Mouse (Mus musculus) small intestine, adult 2 months (tissue): ENCODE measurements around the gene Atrn. TPM values are rescaled to one million over a fixed set of nuclear protein-coding genes. Genes with fewer than 3 reads are reported as not detected.

ENCODE experiments used
- H3K27ac ChIP-seq: fragments of 200-500 bp; 2 replicates; pipeline ENCODE4 v1.5.1; 2012; ENCODE audit warnings: low read depth, low read length, control low read depth, inconsistent platforms; ENCODE audit not compliant: insufficient read depth
- H3K27me3 ChIP-seq: fragments of 200-500 bp; 2 replicates; pipeline ENCODE4 v1.6.1; 2012; ENCODE audit warnings: mild to moderate bottlenecking, moderate library complexity, low read length, inconsistent platforms; ENCODE audit not compliant: control insufficient read depth, insufficient read depth
- H3K36me3 ChIP-seq: fragments of 200-500 bp; 2 replicates; pipeline ENCODE4 v1.6.1; 2012; ENCODE audit warnings: mild to moderate bottlenecking, low read length, control low read depth, inconsistent platforms; ENCODE audit not compliant: control insufficient read depth, insufficient read depth
- H3K4me1 ChIP-seq: fragments of 200-500 bp; 2 replicates; pipeline ENCODE4 v1.6.1; 2012; ENCODE audit warnings: low read length, inconsistent platforms, mixed read lengths; ENCODE audit not compliant: control insufficient read depth, insufficient read depth, insufficient read length
- H3K4me3 ChIP-seq: fragments of 200-500 bp; 2 replicates; pipeline ENCODE4 v1.5.1; 2012; ENCODE audit warnings: low read depth, mild to moderate bottlenecking, control low read depth, inconsistent platforms, low read length, moderate library complexity
- CTCF ChIP-seq: fragments of 200-500 bp; IDR thresholded peaks from 2 replicates; pipeline ENCODE4 v1.5.1; 2012; ENCODE audit warnings: low read depth, mild to moderate bottlenecking, control low read depth, inconsistent platforms, low read length, moderate library complexity, mixed read lengths; ENCODE audit not compliant: insufficient replicate concordance, insufficient read length; ENCODE audit errors: extremely low read depth
- POLR2A ChIP-seq: fragments of 200-500 bp; IDR thresholded peaks from 2 replicates; pipeline ENCODE4 v1.6.1; 2012; ENCODE audit warnings: low read depth, mild to moderate bottlenecking, control low read depth, inconsistent platforms, low read length, moderate library complexity
- WGBS: fragments of 180-500 bp; shearing (Covaris S2); methylation state at CpG from one replicate; pipeline ENCODE4 v1.1.7; 2018; 5-methylcytosine and 5-hydroxymethylcytosine counted together
- polyA plus RNA-seq: library from polyadenylated mRNA; depleted of rRNA; stranded (reverse); fragments of >200 nt; gene quantifications from 2 replicates; pipeline ENCODE4 v1.2.3, GENCODE M21; 2012

Gene Atrn
- polyA plus RNA-seq, 1 experiment, result 7.2 TPM

DNA sequence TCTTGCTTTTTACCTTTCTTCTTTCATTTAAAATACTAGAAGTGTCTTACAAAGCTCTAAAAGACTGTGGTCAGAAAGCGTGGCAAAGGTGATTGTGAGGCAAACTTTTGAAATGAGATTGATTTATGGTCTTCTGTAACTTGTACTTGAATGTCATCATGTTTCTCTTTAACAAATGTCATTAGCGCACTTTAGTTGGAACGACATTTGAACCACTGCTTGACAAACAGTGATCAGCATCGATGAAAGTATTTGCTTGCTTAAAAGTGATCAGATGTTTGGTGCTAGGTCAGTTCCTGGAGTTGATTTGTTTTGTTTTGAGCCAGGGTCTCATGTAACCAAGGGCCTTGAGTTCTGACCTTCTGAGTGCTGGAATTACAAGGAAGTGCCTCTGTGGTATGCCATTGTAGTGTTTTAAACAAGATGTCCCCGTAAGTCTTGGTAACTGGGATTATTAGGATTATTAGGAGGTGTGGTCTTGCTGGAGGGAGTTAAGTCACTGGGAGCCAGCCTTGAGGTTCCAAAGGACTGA, 12.8 kb downstream of the Atrn start:
- TF ChIP-seq CTCF (no peak), POLR2A (no peak)
- WGBS, result 63% methylated on average over 5 of the region's 5 CpGs
- H3K27ac ChIP-seq, result no peak overlapping the region

DNA sequence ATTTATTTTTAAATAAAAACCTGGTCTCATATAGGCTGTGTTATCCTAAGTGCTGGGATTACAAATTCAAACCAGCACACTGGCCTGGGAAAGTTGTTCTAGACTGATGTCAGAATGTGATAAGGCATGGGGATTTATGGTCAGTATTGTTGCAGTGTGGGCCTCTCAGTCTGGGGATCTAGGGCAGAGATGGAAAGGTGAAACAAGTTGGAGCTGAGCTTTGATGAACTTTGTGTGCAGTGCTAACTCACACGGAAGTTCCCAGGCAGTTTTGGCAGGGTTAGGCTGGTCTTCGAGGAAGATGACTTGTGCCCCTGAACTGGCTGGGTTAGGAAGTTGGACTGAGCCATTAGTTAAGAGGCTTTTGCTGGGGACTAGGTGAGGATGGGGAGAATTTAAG, 18.7 kb downstream of the Atrn start:
- Histone ChIP-seq H3K36me3 (no peaks in the 10 kb centered on the region), H3K27ac (no peak overlapping the region), H3K4me1 (peaks cover 2% of the 10 kb centered on the region; the same call in 1 of the 2 replicates), H3K4me3 (no peak overlapping the region), H3K27me3 (no peaks in the 10 kb centered on the region)
- TF ChIP-seq POLR2A, result no peak
- TF ChIP-seq CTCF, result no peak
- 32% methylated on average over 2 of the region's 2 CpGs for WGBS

More for the DNA sequence above, 12.8 kb downstream of the Atrn start:
- Histone ChIP-seq H3K4me1 (no peaks in the 10 kb centered on the region), H3K4me3 (no peak overlapping the region), H3K27me3 (no peaks in the 10 kb centered on the region), H3K36me3 (0 out of 2 replicates have a peak, but pooled peaks cover 2% of the 10 kb centered on the region)

DNA sequence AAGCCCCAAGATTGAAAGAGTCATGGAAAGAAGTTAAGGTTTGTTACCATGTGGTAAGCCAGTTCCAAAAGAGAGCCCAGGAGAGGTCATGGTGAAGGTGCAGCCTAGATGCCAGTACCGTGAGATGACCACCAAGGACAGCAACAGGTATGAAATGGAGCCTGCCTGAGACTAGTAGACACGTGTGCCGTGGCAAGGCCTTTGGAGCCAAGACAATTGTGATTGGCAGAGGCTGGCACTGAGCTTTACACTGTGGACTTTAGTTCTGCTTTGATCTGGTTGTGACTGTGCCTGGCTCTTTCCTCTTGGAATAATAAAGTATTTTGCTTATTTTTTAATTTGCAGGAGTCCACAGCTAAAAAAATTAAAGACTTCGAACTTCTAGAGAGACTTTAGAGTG, 21.7 kb downstream of the Atrn start:
- no peak for TF ChIP-seq CTCF
- TF ChIP-seq POLR2A, result no peak
- 47% methylated on average over 4 of the region's 4 CpGs for WGBS
- H3K4me1 ChIP-seq, result peaks cover 2% of the 10 kb centered on the region; the same call in 1 of the 2 replicates
- H3K36me3 ChIP-seq, result no peaks in the 10 kb centered on the region
- H3K27ac ChIP-seq, result no peak overlapping the region
- H3K27me3 ChIP-seq, result no peaks in the 10 kb centered on the region
- H3K4me3 ChIP-seq, result no peak overlapping the region

DNA sequence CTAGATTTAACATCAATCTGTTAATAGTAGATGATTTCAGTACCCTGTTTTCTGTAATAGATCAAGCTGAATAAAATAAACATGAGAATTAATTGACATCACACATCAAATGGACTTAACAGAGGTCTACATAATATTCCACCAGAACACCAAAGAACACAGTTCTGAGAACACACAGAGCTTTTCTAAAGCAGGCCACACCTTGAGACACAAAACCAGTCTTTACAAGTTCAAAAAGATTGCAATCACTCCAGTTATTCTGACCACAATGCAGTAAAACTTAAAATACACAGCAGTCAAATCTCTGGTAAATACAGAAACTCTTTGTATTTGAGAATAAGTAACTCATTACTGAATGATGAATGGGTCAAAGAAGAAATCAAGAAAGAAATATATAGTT, 22.2 kb downstream of the Atrn start:
- no peak overlapping the region for H3K27ac ChIP-seq
- no peaks in the 10 kb centered on the region for H3K27me3 ChIP-seq
- TF ChIP-seq CTCF (no peak), POLR2A (no peak)
- H3K36me3 ChIP-seq, result peaks cover 1% of the 10 kb centered on the region
- H3K4me3 ChIP-seq, result no peak overlapping the region
- peaks cover 2% of the 10 kb centered on the region; the same call in 1 of the 2 replicates for H3K4me1 ChIP-seq

DNA sequence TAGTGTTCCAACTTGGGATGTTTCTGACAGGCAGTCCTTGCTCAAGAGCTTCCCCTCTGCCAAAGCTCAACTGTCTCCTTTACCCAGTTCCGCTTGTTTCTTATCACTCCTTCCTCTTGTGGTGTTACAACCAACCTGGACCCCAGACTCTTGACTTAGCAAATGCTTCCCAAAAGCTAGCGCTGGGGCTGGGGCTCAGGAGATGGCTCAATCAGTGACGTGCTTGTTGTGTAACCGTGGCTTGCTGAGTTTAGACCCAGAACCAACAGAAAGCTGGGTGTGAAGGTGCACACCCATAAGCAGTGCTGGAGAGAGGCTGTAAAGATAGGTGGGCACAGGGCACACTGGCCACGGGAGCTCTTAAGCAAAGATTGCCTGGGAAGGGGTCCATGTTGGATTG, 23.7 kb downstream of the Atrn start:
- 82% methylated on average over 5 of the region's 5 CpGs for WGBS
- TF ChIP-seq POLR2A, result no peak
- no peak for TF ChIP-seq CTCF

DNA sequence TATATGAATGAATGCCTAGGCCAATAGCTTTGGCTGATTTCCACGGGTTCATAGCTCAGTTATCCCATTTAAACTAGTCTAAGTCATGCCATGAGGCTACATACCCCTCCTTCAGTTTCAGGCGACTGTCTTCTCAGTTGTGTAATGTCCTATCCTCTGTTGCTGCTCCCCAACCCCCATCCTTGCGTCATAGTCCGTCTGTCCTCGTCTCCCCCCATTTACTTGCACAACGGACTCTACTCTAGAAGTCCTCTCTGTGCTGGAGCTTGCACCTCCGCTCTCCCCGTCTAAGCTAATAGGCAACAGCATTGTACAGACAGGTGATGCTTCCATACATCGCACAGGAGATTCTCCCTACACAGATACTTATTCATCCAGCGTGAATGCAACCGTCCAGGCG, 26.6 kb downstream of the Atrn start:
- H3K27ac ChIP-seq, result no peak overlapping the region
- TF ChIP-seq CTCF (no peak), POLR2A (no peak)
- peaks cover 6% of the 10 kb centered on the region for H3K36me3 ChIP-seq
- H3K4me1 ChIP-seq, result peaks cover 1% of the 10 kb centered on the region; the same call in 1 of the 2 replicates
- 87% methylated on average over 12 of the region's 12 CpGs for WGBS
- no peak overlapping the region for H3K4me3 ChIP-seq
- no peaks in the 10 kb centered on the region for H3K27me3 ChIP-seq

More for the DNA sequence above, 23.7 kb downstream of the Atrn start:
- H3K27ac ChIP-seq, result no peak overlapping the region
- no peak overlapping the region for H3K4me3 ChIP-seq
- peaks cover 6% of the 10 kb centered on the region for H3K36me3 ChIP-seq
- H3K4me1 ChIP-seq, result peaks cover 2% of the 10 kb centered on the region; the same call in 1 of the 2 replicates
- H3K27me3 ChIP-seq, result no peaks in the 10 kb centered on the region

DNA sequence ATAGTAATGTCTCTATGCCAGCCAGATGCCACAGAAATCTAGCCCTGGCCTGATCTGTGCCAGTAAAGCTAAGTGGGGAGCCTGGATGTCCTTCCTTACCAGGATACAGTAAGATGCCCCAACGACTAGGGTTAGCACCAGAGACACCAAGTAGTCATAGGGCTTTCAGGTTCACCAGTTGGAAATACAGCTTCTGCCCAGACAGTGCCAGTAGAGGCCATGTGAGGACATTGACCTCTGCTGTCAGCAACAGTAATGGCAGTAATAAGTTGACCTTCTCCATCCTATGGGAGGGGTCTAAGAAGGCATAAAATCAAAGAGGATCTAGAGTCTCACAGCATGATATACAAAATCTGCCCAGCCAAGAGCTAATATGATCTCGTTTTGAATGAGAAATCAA, 43.5 kb downstream of the Atrn start:
- no peak overlapping the region for H3K27ac ChIP-seq
- no peaks in the 10 kb centered on the region for H3K27me3 ChIP-seq
- peaks cover 18% of the 10 kb centered on the region for H3K36me3 ChIP-seq
- WGBS, result 79% methylated on average over 2 of the region's 2 CpGs
- no peaks in the 10 kb centered on the region for H3K4me1 ChIP-seq
- TF ChIP-seq POLR2A, result no peak
- TF ChIP-seq CTCF, result no peak
- no peak overlapping the region for H3K4me3 ChIP-seq

DNA sequence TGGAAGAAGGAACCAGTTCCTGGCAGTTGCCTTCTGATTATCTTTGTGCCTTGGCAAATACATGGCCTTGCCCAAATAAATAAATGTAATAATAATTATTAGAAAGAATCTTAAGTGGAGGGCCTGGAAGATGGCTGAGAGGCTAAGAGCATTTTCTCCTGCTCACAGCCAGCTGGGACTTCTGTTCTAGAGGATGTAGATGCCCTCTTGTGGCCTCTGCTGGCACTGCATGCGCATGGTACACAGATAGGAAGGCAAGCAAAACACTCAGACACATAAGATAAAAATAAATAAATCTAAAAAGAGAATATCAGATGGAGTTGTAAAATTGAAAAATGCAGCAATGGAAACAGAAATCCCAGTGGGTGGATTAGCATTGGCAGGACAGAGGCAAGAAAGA, 44.3 kb downstream of the Atrn start:
- Histone ChIP-seq H3K36me3 (peaks cover 20% of the 10 kb centered on the region), H3K4me1 (no peaks in the 10 kb centered on the region), H3K4me3 (no peak overlapping the region), H3K27me3 (no peaks in the 10 kb centered on the region), H3K27ac (no peak overlapping the region)
- no peak for TF ChIP-seq POLR2A
- peak; percentile 90; the same call in 1 of the 2 replicates for TF ChIP-seq CTCF
- 3% methylated on average over 1 of the region's 1 CpGs for WGBS
